Mouse (Mus musculus): ENCODE measurements around the gene E130308A19Rik.

Gene E130308A19Rik

GRCm38 (mm10) chr4:59739321-59739720, 113.3 kb downstream of the E130308A19Rik start:
- no peak for DNase-seq

GRCm38 (mm10) chr4:59739882-59740281, 113.9 kb downstream of the E130308A19Rik start:
- no peak for DNase-seq

DNA sequence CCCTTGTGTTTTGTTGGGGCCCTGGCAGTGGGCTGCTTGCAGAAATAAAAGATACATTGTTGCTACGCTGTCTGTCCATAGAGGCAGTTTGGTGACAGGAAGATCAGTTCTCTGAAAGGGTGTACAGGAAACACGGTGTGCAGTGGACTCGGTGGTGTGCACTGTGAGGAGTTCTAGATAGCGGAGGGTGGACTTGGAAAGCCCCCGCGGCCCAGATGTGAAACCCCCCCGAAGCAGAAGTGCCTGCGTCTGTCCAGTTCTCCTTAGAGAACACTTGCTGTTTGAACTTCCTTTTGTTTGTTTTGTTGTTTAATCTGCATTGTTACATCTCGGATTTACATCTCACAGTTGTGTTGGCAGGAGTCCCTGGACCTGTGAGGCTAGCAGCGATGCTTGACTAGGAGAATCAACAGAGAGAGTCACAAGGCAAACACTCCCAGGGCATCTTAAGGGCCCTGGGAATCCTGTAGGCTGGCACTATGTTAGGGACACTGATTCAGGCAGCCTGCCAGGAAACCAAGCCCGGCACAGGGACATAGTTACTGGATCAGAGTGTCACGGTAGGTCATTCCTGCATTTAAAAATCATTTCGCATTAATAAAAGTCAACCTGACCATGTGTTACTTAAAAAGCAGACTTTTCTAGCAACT, 127.6 kb downstream of the E130308A19Rik start:
- DNase-seq: peak; percentile 74 to 86

DNA sequence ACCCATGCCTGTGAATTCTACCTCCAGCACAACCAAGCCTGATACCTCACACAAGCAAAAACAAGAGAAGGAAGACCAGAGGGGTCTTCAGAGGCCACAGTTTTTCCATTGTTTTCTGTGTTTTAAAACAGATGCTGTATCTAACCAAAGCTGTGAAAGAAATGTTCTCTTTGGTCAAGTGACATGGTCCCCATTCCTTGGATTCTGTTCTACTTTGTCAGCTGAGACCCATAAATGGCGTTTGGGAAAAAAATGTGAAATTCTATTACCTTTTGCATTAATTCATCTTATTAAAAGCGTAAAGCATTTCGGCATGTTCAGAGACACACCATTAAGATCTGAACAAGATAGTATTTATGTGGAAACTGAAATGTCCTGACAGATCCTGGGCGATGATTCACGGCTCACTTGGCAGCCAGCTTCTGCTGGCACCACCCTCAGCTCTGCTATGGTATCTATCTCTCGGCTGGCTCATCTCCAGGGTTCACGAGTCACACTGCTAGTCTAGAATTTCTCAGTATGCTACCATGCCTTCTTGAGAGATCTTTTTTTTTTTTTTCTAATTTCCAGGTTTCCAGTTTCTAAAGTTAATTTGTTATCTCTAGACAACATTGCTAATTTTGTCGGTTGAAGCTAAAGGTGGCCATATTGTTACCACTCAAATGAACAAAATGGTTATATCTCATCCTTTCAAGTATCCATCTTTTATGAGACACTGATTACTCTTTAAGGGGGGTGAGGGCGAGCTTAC, 130.5 kb downstream of the E130308A19Rik start:
- DNase-seq: peak; percentile 39 to 50

DNA sequence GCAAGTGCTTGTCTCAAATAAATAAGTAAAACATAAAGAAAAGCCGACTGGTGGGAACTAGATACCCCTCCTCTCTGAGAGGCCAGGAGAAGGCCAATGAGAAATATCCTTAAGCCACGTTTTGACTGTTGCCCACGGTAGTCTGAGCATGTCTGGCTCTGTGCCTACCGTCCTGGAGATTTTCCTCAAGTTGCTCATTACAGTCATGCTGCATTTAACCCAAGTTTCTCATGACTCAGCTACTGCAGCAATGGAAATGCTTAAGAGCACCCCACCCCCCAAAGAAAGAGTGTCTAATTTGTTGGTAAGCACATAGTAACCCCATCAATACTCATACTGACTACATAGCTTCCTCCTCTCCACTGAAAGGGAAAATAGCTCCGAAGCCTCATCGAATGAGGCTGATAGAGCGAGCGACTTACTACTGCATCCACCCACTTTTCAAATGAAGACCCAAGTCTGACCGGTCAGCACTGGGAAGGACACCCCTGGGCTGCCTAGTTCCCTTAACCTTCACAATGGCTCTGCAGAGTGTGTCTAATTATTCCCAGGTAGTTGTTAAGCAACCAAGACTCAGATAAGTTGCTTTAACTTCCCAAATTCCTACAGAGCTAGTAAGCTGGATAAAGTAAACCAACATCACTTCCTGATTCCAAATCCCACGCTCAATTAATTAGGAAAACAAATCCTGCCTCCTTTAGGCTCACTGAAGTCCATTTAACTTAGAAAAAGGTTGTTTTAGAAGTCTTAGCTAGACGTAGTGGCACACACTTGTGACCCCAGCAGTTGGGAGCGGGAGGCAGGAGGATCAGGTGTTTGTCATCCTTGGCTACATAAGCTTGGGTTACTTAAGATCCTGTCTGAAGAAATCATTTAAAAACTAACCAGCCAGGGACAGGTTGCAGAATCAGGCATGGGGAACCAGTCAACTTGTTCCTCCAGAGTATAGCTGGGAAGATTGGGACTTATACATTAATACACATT, 131.7 kb downstream of the E130308A19Rik start:
- DNase-seq: no peak

DNA sequence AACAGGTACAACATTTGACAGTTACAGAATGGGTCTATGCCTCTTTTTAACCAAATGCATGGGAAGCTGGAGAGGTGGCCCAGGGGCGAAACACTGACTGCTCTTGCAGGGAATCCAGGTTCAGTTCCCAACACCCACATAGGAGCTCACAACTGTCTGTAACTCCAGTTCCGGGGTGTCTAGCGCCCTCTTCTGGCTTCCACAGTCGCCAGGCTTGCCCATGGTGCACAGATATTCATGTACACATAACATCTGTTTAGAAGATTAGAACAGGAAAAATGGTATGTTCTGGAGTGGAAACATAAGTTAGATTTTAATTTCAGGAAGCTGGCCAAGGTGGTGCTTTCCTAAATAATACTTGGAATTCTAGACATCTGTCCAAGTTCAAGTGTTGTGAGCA, 134.0 kb downstream of the E130308A19Rik start:
- no peak for DNase-seq

GRCm38 (mm10) chr4:59760636-59761364, 134.8 kb downstream of the E130308A19Rik start:
- peak; percentile 38 to 55 for DNase-seq

- DNase-seq: peak; percentile 75 to 81
Observed at GRCm38 (mm10) chr4:59761365-59761729, 135.3 kb downstream of the E130308A19Rik start.

- DNase-seq: no peak
Observed at GRCm38 (mm10) chr4:59764950-59765349, 138.9 kb downstream of the E130308A19Rik start.

DNA sequence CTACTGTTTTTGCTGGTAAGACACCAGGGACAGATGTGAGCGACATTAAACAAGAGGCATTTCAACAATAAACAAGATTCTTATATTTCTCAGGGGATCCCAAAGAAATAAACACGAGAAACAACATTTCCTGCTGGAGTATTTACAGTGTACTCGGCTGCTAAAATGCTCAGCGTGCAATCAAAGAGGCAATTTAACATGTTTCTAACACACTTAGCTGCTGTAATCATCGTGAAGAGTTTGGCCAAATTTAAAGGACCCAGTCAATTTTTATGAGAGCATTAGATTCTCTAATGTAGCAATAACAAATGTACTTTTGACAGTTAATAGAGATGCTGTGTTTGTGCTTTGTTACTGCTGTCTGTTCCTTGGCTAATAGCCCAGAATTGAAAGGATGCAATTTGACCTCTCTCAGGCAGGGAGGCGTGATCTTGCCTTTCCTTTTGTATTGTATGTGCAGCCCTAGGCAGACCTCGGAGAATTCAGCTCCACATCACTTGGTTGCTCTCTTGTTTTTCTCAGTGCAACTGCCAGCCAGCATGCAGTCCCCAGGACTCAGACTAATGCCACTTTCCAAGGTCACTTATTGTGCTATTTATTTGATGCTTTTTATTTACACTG, 139.5 kb downstream of the E130308A19Rik start:
- DNase-seq: peak in 1 of 2 experiments; percentile 21

DNA sequence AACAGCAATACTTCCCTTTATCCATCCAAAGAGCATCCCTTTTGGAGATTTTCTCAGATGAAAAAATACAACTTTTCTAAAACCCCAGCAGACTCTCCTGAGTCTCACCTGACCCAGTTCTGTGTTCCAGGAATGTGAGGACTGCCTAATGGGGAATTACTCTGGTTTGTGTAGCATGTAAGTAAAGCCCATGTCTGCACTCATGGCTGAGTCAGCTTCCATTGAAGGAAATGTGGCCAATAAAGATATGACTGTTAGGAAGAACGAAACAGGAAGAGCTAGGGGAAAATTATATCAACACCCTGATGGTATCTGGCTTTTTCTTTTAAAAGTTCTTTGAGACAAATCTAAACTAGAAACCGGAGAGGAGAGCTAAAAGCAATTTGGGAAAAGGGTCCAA, 141.7 kb downstream of the E130308A19Rik start:
- no peak for DNase-seq

GRCm38 (mm10) chr4:59772171-59772879, 146.3 kb downstream of the E130308A19Rik start:
- no peak for DNase-seq

GRCm38 (mm10) chr4:59777828-59778227, 151.8 kb downstream of the E130308A19Rik start:
- DNase-seq: no peak

DNA sequence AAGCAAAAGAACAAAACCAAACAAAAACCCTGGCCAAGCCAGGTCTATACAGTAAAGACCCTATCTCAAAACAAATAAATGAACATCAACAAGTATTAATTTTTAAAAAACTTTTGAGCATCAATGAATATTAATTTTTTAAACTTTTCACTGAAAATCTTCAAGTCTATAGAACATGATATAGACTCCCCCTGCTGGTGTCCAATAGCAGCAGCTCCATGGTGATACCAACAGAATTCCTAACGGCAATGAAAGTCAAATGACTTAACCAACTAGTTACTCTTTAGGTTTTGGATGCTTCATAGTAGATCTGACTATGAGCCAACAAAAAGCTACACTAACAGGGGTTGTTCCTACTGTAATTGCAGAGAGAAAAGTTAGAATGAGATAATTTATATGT, 154.6 kb downstream of the E130308A19Rik start:
- no peak for DNase-seq

DNA sequence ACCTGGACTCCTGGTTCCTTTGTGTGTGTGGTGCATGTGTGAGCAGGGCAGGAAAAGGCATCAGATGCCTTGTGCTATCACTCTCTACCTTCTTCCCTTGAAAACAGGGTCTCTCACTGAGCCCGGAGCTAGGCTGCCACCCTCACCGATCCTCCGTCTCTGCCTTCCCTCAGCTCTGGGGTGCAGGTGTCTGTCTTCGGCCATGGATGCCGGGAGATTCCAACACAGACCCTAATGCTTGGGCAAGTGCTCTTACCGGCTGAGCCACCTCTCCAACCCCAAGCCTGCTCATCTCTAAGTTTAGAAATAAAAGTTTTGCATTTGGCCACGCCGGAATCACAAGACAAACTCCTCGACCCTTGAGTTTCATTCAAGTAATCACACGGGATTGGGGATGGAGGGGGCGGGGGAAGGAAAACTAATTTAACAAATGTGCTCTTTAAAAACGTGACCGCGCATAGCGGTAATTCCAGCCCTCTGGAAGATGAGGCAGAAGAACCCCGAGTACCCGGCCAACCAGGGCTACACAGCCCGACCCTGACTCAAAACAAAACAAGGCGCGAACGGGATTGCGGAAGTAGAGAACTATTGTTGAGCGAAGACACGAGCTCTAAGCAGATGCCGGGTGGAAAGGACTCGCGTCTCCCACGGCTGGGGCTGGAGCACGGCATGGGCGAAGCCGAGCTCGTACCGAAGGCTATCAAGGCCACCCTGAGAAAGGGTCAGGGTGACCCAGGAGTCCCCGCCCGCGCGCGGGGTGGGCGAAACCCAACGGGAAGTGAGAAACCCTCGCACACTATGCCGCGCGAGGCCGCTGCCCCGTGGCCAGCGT, 157.1 kb downstream of the E130308A19Rik start:
- no peak for DNase-seq

- DNase-seq: peak; percentile 97 to 98
Observed at GRCm38 (mm10) chr4:59783685-59784279, 157.8 kb downstream of the E130308A19Rik start.

DNA sequence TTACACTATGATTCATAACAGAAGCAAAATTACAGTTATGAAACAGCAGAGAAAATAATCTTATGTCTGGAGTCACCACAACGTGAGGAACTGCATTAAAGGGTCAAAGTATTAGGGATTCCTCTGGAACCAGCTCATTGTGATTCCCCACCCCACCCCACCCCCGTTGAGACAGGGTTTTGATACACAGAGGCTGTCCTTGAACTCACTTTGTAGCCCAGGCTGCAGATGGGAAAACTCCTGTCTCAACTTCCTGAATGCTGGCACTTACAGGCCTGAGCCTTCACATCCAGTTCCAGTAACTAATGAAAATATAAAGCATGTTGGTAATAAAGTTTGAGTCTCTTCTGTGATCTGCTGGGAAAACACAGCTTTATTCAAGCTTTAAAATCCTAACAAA, 159.4 kb downstream of the E130308A19Rik start:
- DNase-seq: no peak

DNA sequence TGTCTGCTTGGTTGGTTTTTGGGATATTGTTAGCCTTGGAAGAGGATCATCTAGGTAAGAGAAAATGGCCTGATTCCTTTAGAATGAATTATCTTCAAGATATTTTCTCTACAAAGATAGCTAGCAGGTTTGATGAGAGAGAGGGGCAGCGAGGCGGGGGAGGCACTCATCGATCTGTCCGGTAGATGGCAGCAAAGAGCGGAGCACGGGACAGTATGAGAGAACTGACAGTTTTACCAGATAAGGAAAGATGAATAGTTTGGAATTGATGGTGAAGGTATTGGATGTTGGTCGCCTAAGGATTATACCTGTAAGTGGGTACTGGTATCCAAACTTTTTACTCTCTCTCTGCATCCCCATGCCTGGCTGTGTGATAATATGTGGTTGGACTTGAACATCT, 160.7 kb downstream of the E130308A19Rik start:
- DNase-seq: peak; percentile 64 to 73

GRCm38 (mm10) chr4:59787126-59787525, 161.1 kb downstream of the E130308A19Rik start:
- DNase-seq: peak; percentile 73 to 79

GRCm38 (mm10) chr4:59789015-59789414, 163.0 kb downstream of the E130308A19Rik start:
- DNase-seq: no peak
